Mouse (Mus musculus) lung, postnatal 0 days (tissue): Measurements from ENCODE around the gene Mnx1.

Experiments used
- CTCF ChIP-seq: IDR thresholded peaks from 2 replicates; pipeline ENCODE4 v1.5.1; 2016; ENCODE audit warnings: antibody characterized with exemption, mild to moderate bottlenecking
- EP300 ChIP-seq: IDR thresholded peaks from 2 replicates; pipeline ENCODE4 v1.6.1; 2016; ENCODE audit warnings: antibody characterized with exemption, mild to moderate bottlenecking, control low read depth

DNA sequence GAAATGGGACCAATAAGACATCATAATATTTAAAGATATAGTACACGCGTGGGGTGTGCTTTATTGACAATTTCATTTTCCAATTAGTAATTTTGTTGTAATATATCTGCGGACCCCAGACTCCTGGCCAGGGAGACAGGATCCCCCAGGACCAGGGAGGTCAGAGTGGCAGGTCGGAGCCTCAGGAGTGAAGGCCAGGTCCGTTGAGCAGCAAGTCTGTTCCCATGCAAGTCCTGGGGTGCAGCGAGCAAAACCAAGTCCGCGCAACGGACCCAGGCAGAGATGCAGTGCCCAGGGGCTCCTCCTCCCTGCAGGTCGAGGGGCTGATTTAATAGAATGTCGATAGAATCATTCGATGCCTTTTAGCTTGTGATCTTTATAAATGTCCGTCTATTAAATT, 9.1 kb upstream of the Mnx1 start:
- no peak for TF ChIP-seq CTCF
- no peak for TF ChIP-seq EP300
